Mouse (Mus musculus) cortical plate, adult 2 months (tissue): Measurements from ENCODE around the gene Btbd3. TPM values are rescaled to one million over a fixed set of nuclear protein-coding genes. Genes with fewer than 3 reads are reported as not detected.

ENCODE experiments used
- H3K27ac ChIP-seq: fragments of 200-500 bp; 2 replicates; pipeline ENCODE4 v1.5.1; 2012; ENCODE audit warnings: low read length, control low read depth, inconsistent platforms; ENCODE audit not compliant: insufficient read depth
- H3K4me1 ChIP-seq: fragments of 200-500 bp; 2 replicates; pipeline ENCODE4 v1.6.1; 2011; ENCODE audit warnings: low read length; ENCODE audit not compliant: control insufficient read depth, insufficient read depth
- H3K4me3 ChIP-seq: fragments of 200-500 bp; 2 replicates; pipeline ENCODE4 v1.5.1; 2011; ENCODE audit warnings: mild to moderate bottlenecking, low read length, control low read depth; ENCODE audit not compliant: insufficient read depth
- CTCF ChIP-seq: fragments of 200-500 bp; IDR thresholded peaks from 2 replicates; pipeline ENCODE4 v1.5.1; 2011; ENCODE audit warnings: mild to moderate bottlenecking, control low read depth, low read length; ENCODE audit not compliant: insufficient read depth; ENCODE audit errors: extremely low read depth
- POLR2A ChIP-seq: fragments of 200-500 bp; IDR thresholded peaks from 2 replicates; pipeline ENCODE4 v1.6.1; 2011; ENCODE audit warnings: mild to moderate bottlenecking, low read length, control low read depth; ENCODE audit not compliant: insufficient read depth; ENCODE audit errors: extremely low read depth
- polyA plus RNA-seq: library from polyadenylated mRNA; depleted of rRNA; stranded (reverse); fragments of >200 nt; gene quantifications from 2 replicates; pipeline ENCODE4 v1.2.3, GENCODE M21; 2012

Gene Btbd3
- polyA plus RNA-seq, 1 experiment: 76.4 TPM

GRCm38 (mm10) chr2:138492176-138492575, 235.8 kb downstream of the Btbd3 start:
- H3K27ac ChIP-seq: no peak overlapping the region
- no peaks in the 10 kb centered on the region for H3K4me1 ChIP-seq

GRCm38 (mm10) chr2:138503866-138504380, 247.6 kb downstream of the Btbd3 start:
- H3K4me1 ChIP-seq: no peaks in the 10 kb centered on the region
- TF ChIP-seq POLR2A: no peak
- no peak for TF ChIP-seq CTCF

More at GRCm38 (mm10) chr2:138492176-138492575, 235.8 kb downstream of the Btbd3 start:
- no peak overlapping the region for H3K4me3 ChIP-seq
- TF ChIP-seq POLR2A (no peak), CTCF (no peak)

GRCm38 (mm10) chr2:138515531-138515930, 259.2 kb downstream of the Btbd3 start:
- no peaks in the 10 kb centered on the region for H3K4me1 ChIP-seq
- TF ChIP-seq CTCF: no peak
- no peak for TF ChIP-seq POLR2A
- H3K4me3 ChIP-seq: no peak overlapping the region
- H3K27ac ChIP-seq: no peak overlapping the region

More at GRCm38 (mm10) chr2:138503866-138504380, 247.6 kb downstream of the Btbd3 start:
- H3K4me3 ChIP-seq: no peak overlapping the region
- H3K27ac ChIP-seq: no peak overlapping the region

GRCm38 (mm10) chr2:138528461-138528860, 272.1 kb downstream of the Btbd3 start:
- Histone ChIP-seq H3K27ac (no peak overlapping the region), H3K4me3 (no peak overlapping the region), H3K4me1 (no peaks in the 10 kb centered on the region)
- TF ChIP-seq CTCF: no peak
- no peak for TF ChIP-seq POLR2A

GRCm38 (mm10) chr2:138531160-138531967, 275.0 kb downstream of the Btbd3 start:
- TF ChIP-seq CTCF (no peak), POLR2A (no peak)
- no peak overlapping the region for H3K4me3 ChIP-seq
- no peaks in the 10 kb centered on the region for H3K4me1 ChIP-seq
- no peak overlapping the region for H3K27ac ChIP-seq

- H3K27ac ChIP-seq: no peak overlapping the region
- TF ChIP-seq CTCF: no peak
- TF ChIP-seq POLR2A: no peak
- H3K4me1 ChIP-seq: no peaks in the 10 kb centered on the region
- H3K4me3 ChIP-seq: no peak overlapping the region
Observed at GRCm38 (mm10) chr2:138531992-138532391, 275.6 kb downstream of the Btbd3 start.

- TF ChIP-seq CTCF (no peak), POLR2A (no peak)
- H3K4me1 ChIP-seq: no peaks in the 10 kb centered on the region
- H3K27ac ChIP-seq: no peak overlapping the region
- H3K4me3 ChIP-seq: no peak overlapping the region
Observed at GRCm38 (mm10) chr2:138539655-138540054, 283.3 kb downstream of the Btbd3 start.

GRCm38 (mm10) chr2:138548990-138549389, 292.6 kb downstream of the Btbd3 start:
- TF ChIP-seq POLR2A (no peak), CTCF (no peak)
- H3K4me3 ChIP-seq: no peak overlapping the region
- no peak overlapping the region for H3K27ac ChIP-seq
- H3K4me1 ChIP-seq: no peaks in the 10 kb centered on the region

- Histone ChIP-seq H3K27ac (no peak overlapping the region), H3K4me3 (no peak overlapping the region), H3K4me1 (no peaks in the 10 kb centered on the region; the same call in 1 of the 2 replicates)
- TF ChIP-seq CTCF (no peak), POLR2A (no peak)
Observed at GRCm38 (mm10) chr2:138551516-138551915, 295.2 kb downstream of the Btbd3 start.
